Mouse (Mus musculus) lung, embryonic 16.5 days (tissue): ENCODE data around the gene Map3k15. TPM values are rescaled to one million over a fixed set of nuclear protein-coding genes. Genes with fewer than 3 reads are reported as not detected.

Experiments
- ATAC-seq: fragments of 200-750 bp; cut with Nextera tagmentation; 2 replicates; pipeline ENCODE4 v1.8.0; 2017; ENCODE audit warnings: low read depth, mild to moderate bottlenecking, moderate library complexity
- H3K27ac ChIP-seq: fragments of 300-500 bp; sonication (generic); 2 replicates; pipeline ENCODE4 v1.5.1; 2014; ENCODE audit warnings: mild to moderate bottlenecking, control low read depth, low read length
- H3K27me3 ChIP-seq: fragments of 300-500 bp; sonication (generic); 2 replicates; pipeline ENCODE4 v1.6.1; 2014; ENCODE audit warnings: low read depth, low read length, mixed read lengths; ENCODE audit not compliant: control insufficient read depth, insufficient read depth
- H3K36me3 ChIP-seq: fragments of 300-500 bp; sonication (generic); 2 replicates; pipeline ENCODE4 v1.6.1; 2014; ENCODE audit warnings: low read length; ENCODE audit not compliant: control insufficient read depth, insufficient read depth
- H3K4me1 ChIP-seq: fragments of 300-500 bp; sonication (generic); replicated peaks from 2 replicates; pipeline ENCODE4 v1.6.1; 2014; ENCODE audit warnings: low read length, mixed read lengths; ENCODE audit not compliant: control insufficient read depth, insufficient read depth
- H3K4me2 ChIP-seq: fragments of 300-500 bp; sonication (generic); 2 replicates; pipeline ENCODE4 v1.6.1; 2014; ENCODE audit warnings: low read depth, low read length, control low read depth
- H3K4me3 ChIP-seq: fragments of 300-500 bp; sonication (generic); 2 replicates; pipeline ENCODE4 v1.5.1; 2014; ENCODE audit warnings: mild to moderate bottlenecking, low read length, control low read depth
- H3K9ac ChIP-seq: fragments of 300-500 bp; sonication (generic); 2 replicates; pipeline ENCODE4 v1.6.1; 2014; ENCODE audit warnings: low read length, control low read depth
- H3K9me3 ChIP-seq: fragments of 300-500 bp; sonication (generic); 2 replicates; pipeline ENCODE4 v1.6.1; 2016; ENCODE audit warnings: low read length; ENCODE audit not compliant: control insufficient read depth
- WGBS: fragments of 180-500 bp; shearing (Covaris S2); extraction: QIAGEN DNeasy Blood & Tissue Kit; methylation state at CpG from one replicate; pipeline ENCODE4 v1.1.7; 2014; 5-methylcytosine and 5-hydroxymethylcytosine counted together
- polyA plus RNA-seq: library from polyadenylated mRNA; unstranded; fragments of >200 nt; fragmentation: Nextera tagmentation; extraction: Ambion mirVana; gene quantifications from 2 replicates; pipeline ENCODE4 v1.2.1, GENCODE M21; 2015

The Map3k15 gene
- polyA plus RNA-seq, 1 experiment from 2014 or later: 0.30 TPM

DNA sequence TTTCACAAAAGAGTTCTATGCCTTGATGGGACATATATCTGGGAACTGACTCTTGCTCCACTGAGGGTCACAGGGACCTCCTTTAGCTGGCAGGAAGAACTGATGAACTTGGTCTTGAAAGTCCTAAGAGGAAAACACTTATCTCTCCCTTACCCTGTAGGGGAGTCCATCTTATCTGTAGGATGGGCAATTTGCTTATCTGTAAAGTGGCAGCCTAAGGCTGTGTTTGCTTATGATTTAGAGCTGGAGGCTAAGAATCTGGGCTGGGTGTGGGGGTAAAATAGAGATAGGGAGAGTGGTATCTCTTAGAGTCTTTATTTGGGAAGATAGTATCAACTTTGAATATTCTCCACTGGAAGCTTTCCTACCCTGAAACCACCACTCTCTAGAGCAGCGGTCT lies 125.5 kb downstream of the Map3k15 start:
- WGBS: 74% methylated on average over 1 of the region's 1 CpGs
- no peak overlapping the region for H3K4me2 ChIP-seq
- ATAC-seq: no peak

DNA sequence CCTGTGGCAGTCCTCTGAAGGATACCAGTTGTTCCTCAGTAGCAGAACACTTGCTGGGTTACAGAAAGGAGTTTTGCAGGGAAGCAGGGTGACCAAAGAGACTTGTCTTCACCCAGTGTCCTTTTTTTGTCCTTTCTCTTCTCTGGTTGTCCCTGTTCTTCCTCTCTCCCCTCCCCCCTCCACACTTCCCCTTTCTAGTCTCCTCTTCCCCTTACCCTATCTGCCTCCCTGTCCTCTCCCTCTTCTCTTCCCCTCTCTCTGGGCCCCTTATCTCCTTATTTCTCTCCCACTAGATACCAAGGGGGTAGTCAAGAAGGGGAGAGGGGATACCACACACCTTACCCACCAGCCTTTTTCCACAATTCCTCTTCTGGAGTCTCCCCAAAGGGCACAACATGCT lies 127.8 kb downstream of the Map3k15 start:
- Histone ChIP-seq H3K27ac (no peak overlapping the region), H3K9ac (no peak overlapping the region), H3K27me3 (no peaks in the 10 kb centered on the region), H3K4me2 (no peak overlapping the region), H3K36me3 (peaks cover 4% of the 10 kb centered on the region; the same call in 1 of the 2 replicates), H3K4me3 (no peak overlapping the region), H3K4me1 (no peaks in the 10 kb centered on the region), H3K9me3 (peaks cover 2% of the 10 kb centered on the region; the same call in 1 of the 2 replicates)
- ATAC-seq: no peak

More for the DNA sequence above, 125.5 kb downstream of the Map3k15 start:
- Histone ChIP-seq H3K9ac (no peak overlapping the region), H3K36me3 (no peaks in the 10 kb centered on the region), H3K27me3 (no peaks in the 10 kb centered on the region), H3K4me1 (no peaks in the 10 kb centered on the region), H3K27ac (no peak overlapping the region), H3K9me3 (peaks cover 2% of the 10 kb centered on the region; the same call in 1 of the 2 replicates), H3K4me3 (no peak overlapping the region)

DNA sequence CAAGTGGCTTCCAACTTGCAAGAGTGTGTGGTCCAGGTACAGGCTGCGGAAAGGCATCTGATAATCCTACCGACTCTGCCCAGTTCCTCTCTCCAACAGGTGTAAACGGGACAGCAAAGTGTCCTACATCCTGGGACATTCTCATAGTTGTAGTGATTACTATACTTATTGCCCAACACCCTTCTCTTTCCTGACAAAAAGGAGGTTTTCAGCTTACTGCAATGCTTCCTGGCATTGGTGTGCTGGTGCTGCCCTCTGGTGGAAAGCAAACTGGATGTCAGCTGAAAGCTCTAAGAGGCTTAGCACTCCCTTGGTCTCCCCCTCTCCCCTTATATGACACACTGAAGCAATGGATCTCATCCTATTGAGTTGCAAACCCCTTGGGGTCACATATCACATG lies 128.4 kb downstream of the Map3k15 start:
- Histone ChIP-seq H3K9me3 (peaks cover 2% of the 10 kb centered on the region; the same call in 1 of the 2 replicates), H3K9ac (no peak overlapping the region), H3K27ac (no peak overlapping the region), H3K4me2 (no peak overlapping the region), H3K27me3 (no peaks in the 10 kb centered on the region), H3K4me1 (no peaks in the 10 kb centered on the region), H3K4me3 (no peak overlapping the region), H3K36me3 (peaks cover 4% of the 10 kb centered on the region; the same call in 1 of the 2 replicates)
- peak; percentile 31; the same call in 1 of the 2 replicates for ATAC-seq
- WGBS: 72% methylated on average over 3 of the region's 3 CpGs

DNA sequence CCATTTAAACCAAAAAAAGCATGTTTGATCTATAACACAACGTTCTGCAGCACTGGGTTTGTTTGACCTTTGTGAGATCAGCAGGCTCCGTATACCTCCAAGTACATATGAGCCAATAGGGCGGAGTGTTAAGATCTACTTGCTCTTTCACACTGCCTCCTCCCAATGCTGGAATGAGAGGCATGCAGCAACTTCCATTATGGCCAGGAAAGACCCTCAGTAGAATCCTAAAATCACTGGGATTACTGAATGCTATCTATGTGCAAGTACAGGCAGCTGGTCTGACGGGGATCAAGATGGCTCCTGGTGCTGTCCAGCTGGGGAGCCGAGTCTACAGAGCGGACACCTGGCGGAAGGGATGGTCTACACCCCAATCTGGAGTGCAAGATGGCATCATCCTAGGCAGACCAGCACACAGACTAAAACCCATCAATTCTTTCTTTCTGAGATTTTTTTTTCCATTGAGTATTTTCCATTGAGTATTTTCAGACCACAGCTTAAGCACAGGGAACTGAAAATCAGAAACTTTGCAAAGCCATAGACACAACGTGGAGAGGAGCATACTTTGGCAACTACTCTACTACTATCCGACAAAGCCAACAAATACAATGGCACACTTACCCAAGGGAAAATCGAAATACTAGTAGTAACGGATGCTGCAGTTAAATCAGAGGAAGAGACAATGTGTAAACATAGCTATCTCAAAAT lies 146.1 kb downstream of the Map3k15 start:
- Histone ChIP-seq H3K4me3 (no peak overlapping the region), H3K9me3 (no peaks in the 10 kb centered on the region), H3K36me3 (no peaks in the 10 kb centered on the region), H3K9ac (no peak overlapping the region), H3K4me2 (no peak overlapping the region), H3K27me3 (no peaks in the 10 kb centered on the region), H3K4me1 (peaks cover 3% of the 10 kb centered on the region; the same call in 1 of the 2 replicates), H3K27ac (no peak overlapping the region)
- no peak for ATAC-seq
- 71% methylated on average over 11 of the region's 11 CpGs for WGBS

DNA sequence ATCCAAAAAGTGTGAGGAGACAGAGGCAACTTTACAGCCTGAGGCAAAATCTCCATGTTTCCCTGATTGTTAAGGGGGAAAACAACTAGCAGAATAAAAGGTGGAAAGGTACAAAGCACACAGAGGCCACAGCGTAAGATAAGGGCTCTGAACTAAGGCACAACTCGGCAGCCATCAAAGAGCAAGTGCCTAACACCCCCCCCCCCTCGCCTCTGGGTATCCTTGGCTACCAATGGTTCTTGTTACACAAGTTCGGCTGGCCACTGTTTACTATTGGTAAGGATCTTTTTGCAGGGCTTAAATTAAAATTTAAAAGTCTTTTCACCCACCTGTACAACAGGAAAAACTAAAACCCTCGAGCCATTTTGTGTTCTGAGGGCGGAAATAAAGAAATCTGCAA lies 147.5 kb downstream of the Map3k15 start:
- peak overlapping the region; percentile 61 for H3K4me2 ChIP-seq
- ATAC-seq: no peak
- peaks cover 3% of the 10 kb centered on the region; the same call in 1 of the 2 replicates for H3K4me1 ChIP-seq
- H3K27me3 ChIP-seq: no peaks in the 10 kb centered on the region
- 0 out of 2 replicates have a peak overlapping the region, but pooled peaks have one; percentile 15 for H3K9ac ChIP-seq
- H3K9me3 ChIP-seq: no peaks in the 10 kb centered on the region
- no peak overlapping the region for H3K27ac ChIP-seq
- WGBS: 31% methylated on average over 6 of the region's 6 CpGs
- H3K36me3 ChIP-seq: no peaks in the 10 kb centered on the region
- H3K4me3 ChIP-seq: peak overlapping the region; percentile 68

DNA sequence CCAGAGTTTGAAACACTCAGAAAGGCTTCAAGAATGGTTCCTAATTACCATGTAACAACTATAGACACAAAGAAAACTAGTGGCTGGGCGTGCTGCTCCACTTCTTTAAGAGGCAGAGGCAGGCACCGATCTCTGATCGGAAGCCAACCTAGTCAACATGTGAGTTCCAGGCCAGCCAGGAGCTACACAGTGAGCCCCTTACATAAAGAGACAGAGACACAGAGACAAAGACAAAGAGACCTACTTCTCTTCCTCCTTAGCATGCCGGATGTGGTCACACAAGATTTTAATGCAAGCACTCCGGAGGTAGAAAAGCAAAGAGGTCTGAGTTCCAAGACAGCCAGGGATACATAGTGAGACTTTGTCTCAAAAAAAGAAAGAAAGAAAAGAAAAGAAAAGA lies 147.9 kb downstream of the Map3k15 start:
- Histone ChIP-seq H3K4me3 (peak overlapping the region; percentile 68), H3K4me2 (peak overlapping the region; percentile 61), H3K36me3 (no peaks in the 10 kb centered on the region), H3K9ac (peak overlapping the region; percentile 30; the same call in 1 of the 2 replicates), H3K27ac (peak overlapping the region; percentile 29; the same call in 1 of the 2 replicates), H3K4me1 (peaks cover 3% of the 10 kb centered on the region; the same call in 1 of the 2 replicates), H3K27me3 (no peaks in the 10 kb centered on the region), H3K9me3 (no peaks in the 10 kb centered on the region)
- 44% methylated on average over 5 of the region's 5 CpGs for WGBS
- no peak for ATAC-seq

DNA sequence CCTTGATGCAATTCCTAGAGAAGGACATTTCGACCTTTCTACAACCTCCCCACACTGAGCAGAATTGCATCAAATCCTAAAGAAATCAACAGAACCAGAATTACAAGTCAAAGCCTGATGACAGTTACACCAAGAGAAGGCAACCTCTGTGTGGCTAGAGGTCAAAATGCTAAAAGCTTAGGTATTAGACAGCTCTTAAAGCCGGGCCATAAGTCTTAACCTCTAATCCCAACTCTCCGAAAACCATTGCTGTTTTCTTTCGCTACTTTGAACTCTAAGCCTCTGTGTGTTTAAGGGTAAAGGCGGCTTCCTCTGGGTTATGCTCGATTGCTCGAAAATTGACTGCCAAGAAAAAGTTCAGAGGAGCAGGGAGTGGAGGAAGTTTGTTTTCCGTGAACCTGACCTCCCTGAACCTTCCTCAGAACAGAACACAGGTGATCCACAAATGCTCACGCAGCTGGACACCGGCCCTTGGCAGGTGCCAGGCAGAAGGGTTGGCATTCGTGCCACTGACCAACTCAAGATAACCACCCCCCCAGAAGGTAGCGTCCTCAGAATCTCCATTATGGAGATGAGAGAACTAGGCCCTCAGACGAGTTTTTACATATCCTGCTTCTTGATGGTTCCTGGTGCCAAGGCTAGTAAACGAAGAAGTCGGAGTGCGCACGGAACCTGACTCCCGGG lies 149.1 kb downstream of the Map3k15 start:
- H3K36me3 ChIP-seq: no peaks in the 10 kb centered on the region
- peak overlapping the region; percentile 61 for H3K4me2 ChIP-seq
- peaks cover 3% of the 10 kb centered on the region; the same call in 1 of the 2 replicates for H3K4me1 ChIP-seq
- H3K27ac ChIP-seq: peak overlapping the region; percentile 97
- 29% methylated on average over 18 of the region's 18 CpGs for WGBS
- no peaks in the 10 kb centered on the region for H3K27me3 ChIP-seq
- no peak for ATAC-seq
- H3K9me3 ChIP-seq: no peaks in the 10 kb centered on the region
- peak overlapping the region; percentile 67 for H3K9ac ChIP-seq
- peak overlapping the region; percentile 68 for H3K4me3 ChIP-seq

DNA sequence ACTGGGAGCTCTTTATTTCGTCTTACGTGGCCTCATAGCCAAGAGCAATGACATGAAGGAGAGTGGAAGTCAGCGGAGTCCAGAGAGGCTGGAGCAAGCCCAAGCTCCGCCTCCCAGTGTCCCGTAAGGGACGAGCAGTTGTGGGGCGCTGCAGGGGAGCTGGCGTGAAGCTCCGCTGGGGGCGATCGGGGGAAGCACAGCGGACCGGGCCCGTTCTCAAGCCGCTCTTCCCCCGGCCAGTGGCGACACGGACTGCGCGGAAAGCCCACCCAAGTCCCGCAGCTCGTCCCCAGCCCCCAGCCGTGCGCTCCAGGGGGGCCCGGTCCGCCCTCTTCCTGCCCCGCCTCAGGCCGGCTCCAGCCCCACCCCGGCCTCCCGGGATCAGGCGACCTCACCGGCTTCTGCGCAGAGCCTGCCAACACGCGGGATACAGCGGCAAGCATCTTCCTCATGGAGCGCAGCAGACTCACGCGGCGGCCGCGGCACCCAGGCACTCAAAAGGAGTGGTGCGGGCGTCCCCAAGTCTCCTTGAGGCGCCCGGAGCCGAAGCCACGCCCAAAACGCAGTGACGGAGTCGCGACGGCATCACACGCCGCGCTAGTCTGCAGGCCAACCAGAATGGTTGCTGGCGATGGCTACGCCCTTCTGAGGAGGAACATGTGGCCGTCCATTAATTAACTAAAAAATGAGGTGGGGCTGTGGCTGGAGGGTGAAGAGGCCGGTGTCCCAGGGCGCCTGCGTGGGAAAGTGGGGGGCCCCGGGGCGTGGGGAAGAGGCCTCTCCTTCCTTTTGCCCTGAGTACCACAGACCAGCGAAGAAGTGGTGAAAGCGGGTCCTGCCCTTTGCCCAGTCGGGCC lies 149.9 kb downstream of the Map3k15 start, which contains the start of gene Pdha1:
Gene Pdha1 (minus strand): TSS at position 553 of the 857 bp plus-strand sequence.
- Histone ChIP-seq H3K36me3 (no peaks in the 10 kb centered on the region), H3K9me3 (no peaks in the 10 kb centered on the region), H3K9ac (peak within 1 kb of the TSS; percentile 67), H3K4me1 (peaks cover 3% of the 10 kb centered on the region; the same call in 1 of the 2 replicates), H3K27me3 (no peaks in the 10 kb centered on the region), H3K4me2 (peak within 1 kb of the TSS; percentile 61), H3K4me3 (peak within 1 kb of the TSS; percentile 68), H3K27ac (peak within 1 kb of the TSS; percentile 97)
- 16% methylated on average over 53 of the region's 67 CpGs for WGBS
- ATAC-seq: peak; percentile 98
